ENCODE assay signal across 10 mouse cellular contexts in the genomic region with DNA sequence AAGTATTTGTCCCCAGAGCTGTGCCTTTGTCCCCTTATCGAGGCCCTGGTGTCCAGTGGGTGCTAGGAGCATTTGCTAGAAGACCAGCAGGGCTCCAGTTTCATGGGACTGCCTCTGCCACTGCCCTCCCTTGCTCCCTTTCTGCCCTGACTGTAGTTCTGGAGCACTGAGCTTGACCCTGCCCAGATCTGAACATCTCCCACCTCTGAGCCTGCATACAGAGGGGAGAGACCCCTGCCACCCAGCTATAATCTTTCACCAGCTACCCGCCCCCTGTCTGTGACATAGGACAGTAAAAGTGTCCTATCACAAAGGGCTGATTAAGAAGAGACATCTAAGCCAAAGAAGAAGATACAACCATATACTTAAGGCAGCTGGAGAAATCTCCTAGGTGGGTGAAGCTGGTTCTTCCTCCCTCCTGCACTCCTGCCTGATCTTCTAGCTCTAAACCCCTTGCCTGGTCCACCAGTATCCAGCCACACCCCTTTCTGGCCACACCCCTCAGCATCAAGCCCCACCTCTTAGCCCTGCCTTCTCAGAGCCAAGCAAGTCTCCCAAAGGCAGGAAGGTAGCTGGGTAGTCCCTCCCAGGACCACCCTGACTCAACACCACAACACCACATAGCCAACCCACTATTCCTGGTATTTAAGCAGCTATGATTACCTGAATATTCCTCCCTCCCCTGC. TPM values are rescaled to one million over a fixed set of nuclear protein-coding genes. Genes with fewer than 3 reads are reported as not detected.
A peak's percentile ranks its signal among the peaks of the same experiment; 100 is the strongest.
DNase-seq lines count a peak whose midpoint lies in the region; ATAC-seq lines count a peak whose summit lies in the region.
"Had no signal": no experiment of that assay in that cellular context is flagged by ENCODE, and none has a peak within 500 bp of the region (broad histone marks: within the 10 kb centered on the region; RNA-seq: fewer than 3 reads in every experiment).

No protein-coding gene starts in this region.

- peaks cover 14% of the 10 kb centered on the region for H3K4me1 ChIP-seq in heart, embryonic 13.5 days
- peaks cover 13% of the 10 kb centered on the region for H3K4me1 ChIP-seq in heart, embryonic 12.5 days (replicated peaks)
- H3K4me1 ChIP-seq in embryonic facial prominence, embryonic 11.5 days (ENCODE audit: control insufficient read depth, insufficient read depth, low read length), result no peaks in the 10 kb centered on the region
- peaks cover 25% of the 10 kb centered on the region for H3K4me1 ChIP-seq in limb, embryonic 10.5 days
- H3K4me1 ChIP-seq: liver, embryonic 13.5 days had no signal

- ATAC-seq in heart, embryonic 13.5 days (ENCODE audit: extremely low read depth, insufficient number of reproducible peaks, low FRiP score, low TSS enrichment), result no peak
- no peak for ATAC-seq in heart, embryonic 12.5 days (ENCODE audit: insufficient number of reproducible peaks, low FRiP score)
- peak; percentile 40; the same call in 1 of the 2 replicates for ATAC-seq in embryonic facial prominence, embryonic 11.5 days (replicated peaks; ENCODE audit: insufficient number of reproducible peaks, low FRiP score, low TSS enrichment, low read depth)

- no peak overlapping the region for H3K4me2 ChIP-seq in heart, embryonic 13.5 days
- no peak overlapping the region for H3K4me2 ChIP-seq in heart, embryonic 12.5 days
- no peak overlapping the region for H3K4me2 ChIP-seq in embryonic facial prominence, embryonic 11.5 days (ENCODE audit: low read depth, low read length)
- H3K4me2 ChIP-seq: liver, embryonic 13.5 days had no signal

- no peaks in the 10 kb centered on the region for H3K9me3 ChIP-seq in heart, embryonic 13.5 days
- H3K9me3 ChIP-seq in heart, embryonic 12.5 days (replicated peaks), result no peaks in the 10 kb centered on the region
- no peaks in the 10 kb centered on the region for H3K9me3 ChIP-seq in embryonic facial prominence, embryonic 11.5 days (replicated peaks; ENCODE audit: control insufficient read depth, low read length)
- no peaks in the 10 kb centered on the region for H3K9me3 ChIP-seq in limb, embryonic 10.5 days (replicated peaks)
- H3K9me3 ChIP-seq: liver, embryonic 13.5 days had no signal

- H3K4me3 ChIP-seq in heart, embryonic 13.5 days, result no peak overlapping the region
- H3K4me3 ChIP-seq in heart, embryonic 12.5 days, result no peak overlapping the region
- no peak overlapping the region for H3K4me3 ChIP-seq in embryonic facial prominence, embryonic 11.5 days (ENCODE audit: low read depth, low read length)
- no peak overlapping the region for H3K4me3 ChIP-seq in limb, embryonic 10.5 days
- H3K4me3 ChIP-seq: liver, embryonic 13.5 days had no signal

- H3K9ac ChIP-seq in heart, embryonic 13.5 days, result peak overlapping the region; percentile 33; the same call in 1 of the 2 replicates
- no peak overlapping the region for H3K9ac ChIP-seq in heart, embryonic 12.5 days
- no peak overlapping the region for H3K9ac ChIP-seq in embryonic facial prominence, embryonic 11.5 days (replicated peaks; ENCODE audit: low read length)
- H3K9ac ChIP-seq: liver, embryonic 13.5 days had no signal

- 57% methylated on average over 2 of the region's 2 CpGs for WGBS in heart, embryonic 13.5 days
- WGBS in heart, embryonic 12.5 days, result 60% methylated on average over 2 of the region's 2 CpGs
- WGBS in embryonic facial prominence, embryonic 11.5 days, result 40% methylated on average over 2 of the region's 2 CpGs
- WGBS in limb, embryonic 10.5 days, result 66% methylated on average over 2 of the region's 2 CpGs

- H3K27me3 ChIP-seq in heart, embryonic 13.5 days (replicated peaks), result peaks cover 9% of the 10 kb centered on the region; the same call in 1 of the 2 replicates
- no peaks in the 10 kb centered on the region; the same call in 1 of the 2 replicates for H3K27me3 ChIP-seq in heart, embryonic 12.5 days (replicated peaks)
- no peaks in the 10 kb centered on the region for H3K27me3 ChIP-seq in embryonic facial prominence, embryonic 11.5 days (ENCODE audit: control insufficient read depth, insufficient read depth, low read length)
- peaks cover 11% of the 10 kb centered on the region for H3K27me3 ChIP-seq in limb, embryonic 10.5 days (ENCODE audit: low read depth, poor library complexity, severe bottlenecking)

- H3K36me3 ChIP-seq in heart, embryonic 13.5 days, result no peaks in the 10 kb centered on the region
- H3K36me3 ChIP-seq in heart, embryonic 12.5 days, result no peaks in the 10 kb centered on the region
- no peaks in the 10 kb centered on the region for H3K36me3 ChIP-seq in embryonic facial prominence, embryonic 11.5 days (replicated peaks; ENCODE audit: control insufficient read depth, insufficient read depth, low read depth, low read length)
- H3K36me3 ChIP-seq in limb, embryonic 10.5 days, result no peaks in the 10 kb centered on the region
- H3K36me3 ChIP-seq: liver, embryonic 13.5 days had no signal

- H3K27ac ChIP-seq in heart, embryonic 13.5 days (replicated peaks), result no peak overlapping the region
- no peak overlapping the region for H3K27ac ChIP-seq in heart, embryonic 12.5 days (ENCODE audit: poor library complexity, severe bottlenecking)
- no peak overlapping the region for H3K27ac ChIP-seq in embryonic facial prominence, embryonic 11.5 days (replicated peaks; ENCODE audit: low read depth, low read length)
- peak overlapping the region; percentile 65 for H3K27ac ChIP-seq in limb, embryonic 10.5 days
- H3K27ac ChIP-seq: liver, embryonic 13.5 days had no signal

- DNase-seq in ZHBTc4 (ENCODE audit: low read depth, low spot score), result peak; percentile 22
- no peak for DNase-seq in embryonic facial prominence, embryonic 11.5 days (ENCODE audit: low spot score)
- DNase-seq in limb, embryonic 10.5 days (ENCODE audit: low spot score), result no peak
- no peak for DNase-seq in left cerebral cortex, adult 18-20 months (ENCODE audit: low spot score in 2 of 2)
- DNase-seq in kidney, postnatal 25 days, result no peak
- no peak for DNase-seq in kidney, adult 8-10 months
- DNase-seq: kidney, adult 2 months; liver, embryonic 13.5 days had no signal

RNA-seq across cellular contexts. Expression of a gene that starts 31.9 kb away (rescaled TPM):
- 621 and 622 TPM in 2 replicates for polyA plus RNA-seq in heart, embryonic 13.5 days (2015; fragmentation: Nextera tagmentation; extraction: Ambion mirVana)
- polyA plus RNA-seq in heart, embryonic 12.5 days (2016; fragmentation: Nextera tagmentation; extraction: Ambion mirVana), result 1,218 and 1,354 TPM in 2 replicates
- polyA plus RNA-seq in embryonic facial prominence, embryonic 11.5 days (2014; fragmentation: Nextera tagmentation; extraction: Ambion mirVana), result 1,085 and 1,117 TPM in 2 replicates
- polyA plus RNA-seq in limb, embryonic 10.5 days (2016; fragmentation: Nextera tagmentation; extraction: Ambion mirVana), result 317 and 593 TPM in 2 replicates
- 10 to 100 TPM; 11.9 to 13.3 TPM for total RNA-seq in left cerebral cortex, adult 18-20 months (2021)

RNA-seq across cellular contexts. Expression of a gene that starts 44.6 kb away (rescaled TPM):
- polyA plus RNA-seq in heart, embryonic 13.5 days (2015; fragmentation: Nextera tagmentation; extraction: Ambion mirVana), result 0.90 and 1.3 TPM in 2 replicates
- 0.90 and 0.91 TPM in 2 replicates for polyA plus RNA-seq in heart, embryonic 12.5 days (2016; fragmentation: Nextera tagmentation; extraction: Ambion mirVana)
- polyA plus RNA-seq in embryonic facial prominence, embryonic 11.5 days (2014; fragmentation: Nextera tagmentation; extraction: Ambion mirVana), result 0.58 and 1.0 TPM in 2 replicates
- 0.25 and 0.53 TPM in 2 replicates for polyA plus RNA-seq in limb, embryonic 10.5 days (2016; fragmentation: Nextera tagmentation; extraction: Ambion mirVana)
- under 1 TPM; 0.68 to 0.86 TPM for total RNA-seq in left cerebral cortex, adult 18-20 months (2021)
